Mouse (Mus musculus) hindbrain, embryonic 14.5 days (tissue): ENCODE results near the gene Lpin2. TPM values are rescaled to one million over a fixed set of nuclear protein-coding genes. Genes with fewer than 3 reads are reported as not detected.
A peak's percentile ranks its signal among the peaks of the same experiment; 100 is the strongest.

ENCODE experiments used
- ATAC-seq: fragments of 200-750 bp; cut with Nextera tagmentation; 2 replicates; pipeline ENCODE4 v1.8.0; 2017; ENCODE audit warnings: moderate number of reproducible peaks, mild to moderate bottlenecking, moderate TSS enrichment, moderate library complexity; ENCODE audit not compliant: low FRiP score
- DNase-seq: peaks from one replicate; pipeline ENCODE4 v3.0.0-alpha.2; 2015; ENCODE audit warnings: low spot score
- H3K27ac ChIP-seq: fragments of 300-500 bp; sonication (generic); 2 replicates; pipeline ENCODE4 v1.5.1; 2014; ENCODE audit warnings: mild to moderate bottlenecking, moderate library complexity
- H3K27me3 ChIP-seq: fragments of 300-500 bp; sonication (generic); 2 replicates; pipeline ENCODE4 v1.6.1; 2014; ENCODE audit warnings: mild to moderate bottlenecking, low read length, mixed read lengths; ENCODE audit not compliant: control insufficient read depth, insufficient read depth
- H3K36me3 ChIP-seq: fragments of 300-500 bp; sonication (generic); replicated peaks from 2 replicates; pipeline ENCODE4 v1.6.1; 2014; ENCODE audit not compliant: control insufficient read depth, insufficient read depth
- H3K4me1 ChIP-seq: fragments of 300-500 bp; sonication (generic); replicated peaks from 2 replicates; pipeline ENCODE4 v1.6.1; 2014; ENCODE audit warnings: antibody characterized with exemption, low read length, mixed read lengths; ENCODE audit not compliant: control insufficient read depth, insufficient read depth
- H3K4me2 ChIP-seq: fragments of 300-500 bp; sonication (generic); replicated peaks from 2 replicates; pipeline ENCODE4 v1.6.1; 2014; ENCODE audit warnings: mild to moderate bottlenecking, moderate library complexity
- H3K4me3 ChIP-seq: fragments of 300-500 bp; sonication (generic); replicated peaks from 2 replicates; pipeline ENCODE4 v1.5.1; 2014; ENCODE audit warnings: mild to moderate bottlenecking, low read length
- H3K9ac ChIP-seq: fragments of 300-500 bp; sonication (generic); 2 replicates; pipeline ENCODE4 v1.6.1; 2014
- H3K9me3 ChIP-seq: fragments of 300-500 bp; sonication (generic); 2 replicates; pipeline ENCODE4 v1.6.1; 2016; ENCODE audit warnings: low read length; ENCODE audit not compliant: control insufficient read depth
- WGBS: fragments of 180-500 bp; shearing (Covaris S2); extraction: QIAGEN DNeasy Blood & Tissue Kit; methylation state at CpG from one replicate; pipeline ENCODE4 v1.1.7; 2014; 5-methylcytosine and 5-hydroxymethylcytosine counted together
- polyA plus RNA-seq: library from polyadenylated mRNA; unstranded; fragments of >200 nt; fragmentation: Nextera tagmentation; extraction: Ambion mirVana; gene quantifications from 2 replicates; pipeline ENCODE4 v1.2.1, GENCODE M21; 2014

Lpin2 gene
- polyA plus RNA-seq, 1 experiment from 2014 or later, result 44.1 TPM

GRCm38 (mm10) chr17:71207268-71207667 is 24.9 kb downstream of the Lpin2 start:
- Histone ChIP-seq H3K4me2 (no peak overlapping the region), H3K9ac (no peak overlapping the region), H3K36me3 (no peaks in the 10 kb centered on the region), H3K9me3 (no peaks in the 10 kb centered on the region), H3K4me1 (peaks cover 3% of the 10 kb centered on the region), H3K27me3 (no peaks in the 10 kb centered on the region), H3K4me3 (no peak overlapping the region), H3K27ac (no peak overlapping the region)
- DNase-seq (no peak), ATAC-seq (no peak)
- 95% methylated on average over 3 of the region's 3 CpGs for WGBS

- 100% methylated on average over 1 of the region's 1 CpGs for WGBS
- H3K4me2 ChIP-seq, result no peak overlapping the region
- ATAC-seq (no peak), DNase-seq (no peak)
- no peak overlapping the region for H3K4me3 ChIP-seq
- H3K9me3 ChIP-seq, result no peaks in the 10 kb centered on the region
- H3K36me3 ChIP-seq, result no peaks in the 10 kb centered on the region
- no peaks in the 10 kb centered on the region for H3K27me3 ChIP-seq
- no peaks in the 10 kb centered on the region; the same call in 1 of the 2 replicates for H3K4me1 ChIP-seq
- no peak overlapping the region for H3K9ac ChIP-seq
- H3K27ac ChIP-seq, result no peak overlapping the region
Observed at GRCm38 (mm10) chr17:71208376-71208775, 26.0 kb downstream of the Lpin2 start.

GRCm38 (mm10) chr17:71208921-71209320 is 26.6 kb downstream of the Lpin2 start:
- Histone ChIP-seq H3K36me3 (no peaks in the 10 kb centered on the region), H3K9ac (no peak overlapping the region), H3K4me3 (no peak overlapping the region), H3K4me2 (no peak overlapping the region), H3K27me3 (no peaks in the 10 kb centered on the region), H3K27ac (no peak overlapping the region), H3K9me3 (no peaks in the 10 kb centered on the region), H3K4me1 (no peaks in the 10 kb centered on the region; the same call in 1 of the 2 replicates)
- DNase-seq, result no peak
- 96% methylated on average over 1 of the region's 1 CpGs for WGBS
- ATAC-seq, result no peak

GRCm38 (mm10) chr17:71209936-71210335 is 27.6 kb downstream of the Lpin2 start:
- WGBS, result 89% methylated on average over 3 of the region's 3 CpGs
- ATAC-seq, result no peak

GRCm38 (mm10) chr17:71211962-71212646 is 29.7 kb downstream of the Lpin2 start:
- Histone ChIP-seq H3K36me3 (no peaks in the 10 kb centered on the region), H3K27ac (peak overlapping the region; percentile 20), H3K9me3 (no peaks in the 10 kb centered on the region), H3K4me3 (no peak overlapping the region), H3K4me1 (no peaks in the 10 kb centered on the region; the same call in 1 of the 2 replicates), H3K27me3 (no peaks in the 10 kb centered on the region), H3K4me2 (no peak overlapping the region), H3K9ac (no peak overlapping the region)
- WGBS, result 60% methylated on average over 6 of the region's 6 CpGs
- no peak for DNase-seq
- ATAC-seq, result no peak

More at GRCm38 (mm10) chr17:71209936-71210335, 27.6 kb downstream of the Lpin2 start:
- no peaks in the 10 kb centered on the region for H3K36me3 ChIP-seq
- H3K4me3 ChIP-seq, result no peak overlapping the region
- no peak overlapping the region for H3K4me2 ChIP-seq
- H3K9ac ChIP-seq, result no peak overlapping the region
- H3K4me1 ChIP-seq, result no peaks in the 10 kb centered on the region; the same call in 1 of the 2 replicates
- no peaks in the 10 kb centered on the region for H3K27me3 ChIP-seq
- H3K27ac ChIP-seq, result no peak overlapping the region
- DNase-seq, result no peak
- no peaks in the 10 kb centered on the region for H3K9me3 ChIP-seq

- 85% methylated on average over 1 of the region's 1 CpGs for WGBS
- ATAC-seq (0 out of 2 replicates have a peak, but pooled peaks have one; percentile 46), DNase-seq (no peak)
- no peak overlapping the region for H3K27ac ChIP-seq
- H3K27me3 ChIP-seq, result no peaks in the 10 kb centered on the region
- H3K9me3 ChIP-seq, result no peaks in the 10 kb centered on the region; the same call in 1 of the 2 replicates
- H3K4me2 ChIP-seq, result no peak overlapping the region
- no peak overlapping the region for H3K4me3 ChIP-seq
- H3K9ac ChIP-seq, result no peak overlapping the region
- 0 out of 2 replicates have a peak, but pooled peaks cover 3% of the 10 kb centered on the region for H3K36me3 ChIP-seq
- no peaks in the 10 kb centered on the region; the same call in 1 of the 2 replicates for H3K4me1 ChIP-seq
Observed at GRCm38 (mm10) chr17:71213666-71214065, 31.3 kb downstream of the Lpin2 start.

GRCm38 (mm10) chr17:71214514-71215240 is 32.3 kb downstream of the Lpin2 start:
- Histone ChIP-seq H3K27ac (no peak overlapping the region), H3K9me3 (no peaks in the 10 kb centered on the region; the same call in 1 of the 2 replicates), H3K4me2 (no peak overlapping the region), H3K9ac (no peak overlapping the region), H3K4me3 (no peak overlapping the region), H3K4me1 (no peaks in the 10 kb centered on the region; the same call in 1 of the 2 replicates), H3K36me3 (0 out of 2 replicates have a peak, but pooled peaks cover 3% of the 10 kb centered on the region), H3K27me3 (no peaks in the 10 kb centered on the region)
- WGBS, result 86% methylated on average over 17 of the region's 17 CpGs
- DNase-seq (no peak), ATAC-seq (no peak)

- 65% methylated on average over 2 of the region's 2 CpGs for WGBS
- ATAC-seq, result no peak
- H3K27me3 ChIP-seq, result no peaks in the 10 kb centered on the region
- DNase-seq, result no peak
- no peak overlapping the region for H3K27ac ChIP-seq
- no peak overlapping the region for H3K4me2 ChIP-seq
- H3K4me1 ChIP-seq, result no peaks in the 10 kb centered on the region; the same call in 1 of the 2 replicates
- no peak overlapping the region for H3K4me3 ChIP-seq
- H3K9ac ChIP-seq, result no peak overlapping the region
- 0 out of 2 replicates have a peak, but pooled peaks cover 4% of the 10 kb centered on the region for H3K36me3 ChIP-seq
- H3K9me3 ChIP-seq, result no peaks in the 10 kb centered on the region; the same call in 1 of the 2 replicates
Observed at GRCm38 (mm10) chr17:71215241-71215839, 33.0 kb downstream of the Lpin2 start.

- DNase-seq, result no peak
- Histone ChIP-seq H3K4me1 (no peaks in the 10 kb centered on the region; the same call in 1 of the 2 replicates), H3K27ac (no peak overlapping the region), H3K9me3 (no peaks in the 10 kb centered on the region; the same call in 1 of the 2 replicates), H3K4me3 (no peak overlapping the region), H3K4me2 (no peak overlapping the region), H3K36me3 (0 out of 2 replicates have a peak, but pooled peaks cover 8% of the 10 kb centered on the region), H3K9ac (no peak overlapping the region), H3K27me3 (no peaks in the 10 kb centered on the region)
- WGBS, result 94% methylated on average over 2 of the region's 2 CpGs
- no peak for ATAC-seq
Observed at GRCm38 (mm10) chr17:71216263-71216662, 33.9 kb downstream of the Lpin2 start.
